Mouse (Mus musculus) liver, embryonic 11.5 days (tissue): Measurements from ENCODE around the gene Pcgf2. TPM values are rescaled to one million over a fixed set of nuclear protein-coding genes. Genes with fewer than 3 reads are reported as not detected.

Experiments used
- ATAC-seq: fragments of 200-750 bp; cut with Nextera tagmentation; replicated peaks from 2 replicates; pipeline ENCODE4 v1.8.0; 2017; ENCODE audit warnings: moderate number of reproducible peaks, mild to moderate bottlenecking, moderate TSS enrichment, moderate library complexity; ENCODE audit not compliant: low FRiP score
- DNase-seq: peaks from one replicate; pipeline ENCODE4 v3.0.0-alpha.2; 2017; ENCODE audit warnings: low spot score
- H3K27ac ChIP-seq: fragments of 300-500 bp; sonication (generic); 2 replicates; pipeline ENCODE4 v1.5.1; 2014; ENCODE audit warnings: mild to moderate bottlenecking, low read depth, low read length, control low read depth
- H3K27me3 ChIP-seq: fragments of 300-500 bp; sonication (generic); replicated peaks from 2 replicates; pipeline ENCODE4 v1.6.1; 2014; ENCODE audit warnings: low read length, mixed read lengths; ENCODE audit not compliant: control insufficient read depth, insufficient read depth
- H3K36me3 ChIP-seq: fragments of 300-500 bp; sonication (generic); 2 replicates; pipeline ENCODE4 v1.6.1; 2014; ENCODE audit warnings: mild to moderate bottlenecking, low read length, moderate library complexity, mixed read lengths; ENCODE audit not compliant: control insufficient read depth, insufficient read depth
- H3K4me1 ChIP-seq: fragments of 300-500 bp; sonication (generic); replicated peaks from 2 replicates; pipeline ENCODE4 v1.6.1; 2014; ENCODE audit warnings: low read length, mixed read lengths; ENCODE audit not compliant: control insufficient read depth, insufficient read depth
- H3K4me2 ChIP-seq: fragments of 300-500 bp; sonication (generic); 2 replicates; pipeline ENCODE4 v1.6.1; 2014; ENCODE audit warnings: mild to moderate bottlenecking, control low read depth, moderate library complexity
- H3K4me3 ChIP-seq: fragments of 300-500 bp; sonication (generic); 2 replicates; pipeline ENCODE4 v1.5.1; 2014; ENCODE audit warnings: low read depth, low read length, control low read depth
- H3K9ac ChIP-seq: fragments of 300-500 bp; sonication (generic); 2 replicates; pipeline ENCODE4 v1.6.1; 2014; ENCODE audit warnings: low read depth, low read length, control low read depth
- H3K9me3 ChIP-seq: fragments of 300-500 bp; sonication (generic); 2 replicates; pipeline ENCODE4 v1.6.1; 2016; ENCODE audit warnings: low read length, inconsistent platforms, mixed read lengths; ENCODE audit not compliant: control insufficient read depth
- WGBS: fragments of 180-500 bp; shearing (Covaris S2); extraction: QIAGEN DNeasy Blood & Tissue Kit; methylation state at CpG from one replicate; pipeline ENCODE4 v1.1.7; 2014; 5-methylcytosine and 5-hydroxymethylcytosine counted together
- polyA plus RNA-seq: library from polyadenylated mRNA; unstranded; fragments of >200 nt; fragmentation: Nextera tagmentation; extraction: Ambion mirVana; gene quantifications from 2 replicates; pipeline ENCODE4 v1.2.1, GENCODE M21; 2014

Pcgf2 gene
- polyA plus RNA-seq: 10.3 and 13.2 TPM in 2 replicates

- WGBS: under 1% methylated on average over 85 of the region's 85 CpGs
- H3K36me3 ChIP-seq: no peaks in the 10 kb centered on the region; the same call in 1 of the 2 replicates
- ATAC-seq: no peak
- DNase-seq: peak; percentile 79
- no peaks in the 10 kb centered on the region for H3K9me3 ChIP-seq
- peak within 1 kb of the TSS; percentile 93 for H3K4me2 ChIP-seq
- peak within 1 kb of the TSS; percentile 92 for H3K27ac ChIP-seq
- peaks cover 49% of the 10 kb centered on the region for H3K4me1 ChIP-seq
- peaks cover 19% of the 10 kb centered on the region for H3K27me3 ChIP-seq
- peak within 1 kb of the TSS; percentile 77 for H3K9ac ChIP-seq
- H3K4me3 ChIP-seq: peak within 1 kb of the TSS; percentile 69
These were observed at the start of gene Pcgf2 for GRCm38 (mm10) chr11:97700003-97700745. Gene Pcgf2, minus strand, starts transcription at chr11:97700497.

GRCm38 (mm10) chr11:97748496-97748895 is 48.2 kb upstream of the Pcgf2 start:
- Histone ChIP-seq H3K9me3 (0 out of 2 replicates have a peak, but pooled peaks cover 3% of the 10 kb centered on the region), H3K36me3 (peaks cover 28% of the 10 kb centered on the region), H3K27me3 (no peaks in the 10 kb centered on the region), H3K9ac (no peak overlapping the region), H3K4me1 (no peaks in the 10 kb centered on the region), H3K4me2 (no peak overlapping the region), H3K27ac (no peak overlapping the region), H3K4me3 (no peak overlapping the region)
- DNase-seq (no peak), ATAC-seq (no peak)
- 88% methylated on average over 5 of the region's 5 CpGs for WGBS

GRCm38 (mm10) chr11:97747773-97748172 is 47.5 kb upstream of the Pcgf2 start:
- H3K9ac ChIP-seq: no peak overlapping the region
- 0 out of 2 replicates have a peak, but pooled peaks cover 3% of the 10 kb centered on the region for H3K9me3 ChIP-seq
- WGBS: 94% methylated on average over 8 of the region's 8 CpGs
- H3K36me3 ChIP-seq: peaks cover 23% of the 10 kb centered on the region
- H3K4me1 ChIP-seq: peaks cover 6% of the 10 kb centered on the region
- no peak overlapping the region for H3K4me3 ChIP-seq
- no peak overlapping the region for H3K27ac ChIP-seq
- no peaks in the 10 kb centered on the region for H3K27me3 ChIP-seq
- no peak overlapping the region for H3K4me2 ChIP-seq
- DNase-seq (no peak), ATAC-seq (no peak)

GRCm38 (mm10) chr11:97745331-97745721 is 45.0 kb upstream of the Pcgf2 start:
- Histone ChIP-seq H3K4me3 (peak overlapping the region; percentile 82), H3K9ac (0 out of 2 replicates have a peak overlapping the region, but pooled peaks have one; percentile 15), H3K4me2 (peak overlapping the region; percentile 71), H3K4me1 (peaks cover 13% of the 10 kb centered on the region), H3K9me3 (no peaks in the 10 kb centered on the region), H3K36me3 (peaks cover 7% of the 10 kb centered on the region), H3K27me3 (no peaks in the 10 kb centered on the region), H3K27ac (no peak overlapping the region)
- ATAC-seq (no peak), DNase-seq (no peak)
- WGBS: 13% methylated on average over 13 of the region's 13 CpGs

- Histone ChIP-seq H3K27me3 (no peaks in the 10 kb centered on the region), H3K4me1 (peaks cover 13% of the 10 kb centered on the region), H3K36me3 (peaks cover 5% of the 10 kb centered on the region), H3K4me2 (peak overlapping the region; percentile 71), H3K27ac (peak overlapping the region; percentile 82), H3K9me3 (no peaks in the 10 kb centered on the region), H3K9ac (peak overlapping the region; percentile 88), H3K4me3 (peak overlapping the region; percentile 82)
- 0% methylated on average over 43 of the region's 57 CpGs for WGBS
- peak; percentile 100 for DNase-seq
- ATAC-seq: peak; percentile 93
These were observed 44.5 kb upstream of the Pcgf2 start for GRCm38 (mm10) chr11:97744718-97745330.

GRCm38 (mm10) chr11:97744063-97744717 is 43.9 kb upstream of the Pcgf2 start, which contains the start of gene Pip4k2b:
Gene Pip4k2b, minus strand, starts transcription at chr11:97744704.
- Histone ChIP-seq H3K4me1 (peaks cover 13% of the 10 kb centered on the region), H3K4me3 (peak within 1 kb of the TSS; percentile 82), H3K4me2 (peak within 1 kb of the TSS; percentile 79), H3K27me3 (no peaks in the 10 kb centered on the region), H3K9ac (peak within 1 kb of the TSS; percentile 88), H3K36me3 (peaks cover 5% of the 10 kb centered on the region), H3K27ac (peak within 1 kb of the TSS; percentile 82), H3K9me3 (no peaks in the 10 kb centered on the region)
- ATAC-seq: peak; percentile 42
- 1% methylated on average over 57 of the region's 63 CpGs for WGBS
- DNase-seq: no peak

DNA sequence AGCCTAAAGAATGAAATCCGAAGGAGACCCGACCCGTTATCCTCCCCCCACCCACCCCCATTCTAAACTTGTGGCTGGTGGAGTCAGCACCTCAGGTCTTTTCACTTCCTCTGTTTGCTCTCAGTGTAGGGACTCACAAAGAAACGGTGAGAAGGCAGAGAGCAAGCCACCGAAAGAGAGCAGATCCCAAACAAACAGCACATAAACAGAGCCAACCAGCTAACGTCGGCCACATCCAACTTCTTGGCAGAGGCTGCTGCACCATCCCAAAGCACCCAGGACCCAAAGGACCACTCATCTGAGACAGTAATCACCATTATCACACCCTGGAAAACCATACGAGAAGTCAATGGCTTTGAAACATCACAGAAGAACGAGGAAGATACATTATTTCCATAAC is 43.1 kb upstream of the Pcgf2 start:
- Histone ChIP-seq H3K9me3 (no peaks in the 10 kb centered on the region), H3K4me1 (peaks cover 13% of the 10 kb centered on the region), H3K27me3 (no peaks in the 10 kb centered on the region), H3K27ac (no peak overlapping the region), H3K36me3 (peaks cover 5% of the 10 kb centered on the region), H3K4me3 (peak overlapping the region; percentile 82), H3K4me2 (peak overlapping the region; percentile 79), H3K9ac (peak overlapping the region; percentile 88)
- ATAC-seq: no peak
- WGBS: 21% methylated on average over 9 of the region's 9 CpGs
- no peak for DNase-seq

GRCm38 (mm10) chr11:97742591-97742990 is 42.3 kb upstream of the Pcgf2 start:
- peaks cover 13% of the 10 kb centered on the region for H3K4me1 ChIP-seq
- H3K36me3 ChIP-seq: peaks cover 3% of the 10 kb centered on the region
- H3K27ac ChIP-seq: no peak overlapping the region
- DNase-seq (no peak), ATAC-seq (no peak)
- H3K4me3 ChIP-seq: peak overlapping the region; percentile 82; the same call in 1 of the 2 replicates
- H3K9ac ChIP-seq: no peak overlapping the region
- 81% methylated on average over 9 of the region's 9 CpGs for WGBS
- H3K4me2 ChIP-seq: peak overlapping the region; percentile 79
- no peaks in the 10 kb centered on the region for H3K27me3 ChIP-seq
- H3K9me3 ChIP-seq: no peaks in the 10 kb centered on the region
